Mouse (Mus musculus): ENCODE results near the gene Entpd1. TPM values are rescaled to one million over a fixed set of nuclear protein-coding genes. Genes with fewer than 3 reads are reported as not detected.

Gene Entpd1
- polyA plus RNA-seq, 1 experiment from 2014 or later: 9.2 TPM

GRCm38 (mm10) chr19:40788715-40789084 is 176.5 kb downstream of the Entpd1 start:
- WGBS: 83% methylated on average over 2 of the region's 2 CpGs
- H3K4me1 ChIP-seq (ENCODE audit: control insufficient read depth, insufficient read depth, low read length): no peaks in the 10 kb centered on the region

More at GRCm38 (mm10) chr19:40788715-40789084, 176.5 kb downstream of the Entpd1 start:
- DNase-seq (no peak), ATAC-seq (ENCODE audit: low FRiP score, low TSS enrichment) (no peak)
- Histone ChIP-seq H3K9ac (replicated peaks; ENCODE audit: low read length) (no peak overlapping the region), H3K27me3 (ENCODE audit: control insufficient read depth, insufficient read depth, low read length) (no peaks in the 10 kb centered on the region), H3K36me3 (ENCODE audit: control insufficient read depth, insufficient read depth, low read length) (no peaks in the 10 kb centered on the region), H3K4me2 (ENCODE audit: low read length) (no peak overlapping the region), H3K9me3 (ENCODE audit: control insufficient read depth, low read length) (no peaks in the 10 kb centered on the region), H3K27ac (replicated peaks; ENCODE audit: low read depth, low read length) (no peak overlapping the region), H3K4me3 (replicated peaks; ENCODE audit: low read depth, low read length) (no peak overlapping the region)

Other genes with a start within 250 kb of the Entpd1 start
- gene Sorbs1, start 98.6 kb upstream of the Entpd1 start, polyA plus RNA-seq (2014; fragmentation: Nextera tagmentation; extraction: Ambion mirVana): 60.6 and 87.9 TPM in 2 replicates
- gene Aldh18a1, start 23.9 kb upstream of the Entpd1 start, polyA plus RNA-seq (2014; fragmentation: Nextera tagmentation; extraction: Ambion mirVana): 45.2 and 57.8 TPM in 2 replicates
- 12.5 and 13.7 TPM in 2 replicates for gene Tctn3, start 133 bp upstream of the Entpd1 start, polyA plus RNA-seq (2014; fragmentation: Nextera tagmentation; extraction: Ambion mirVana)
- gene Cc2d2b, start 136.4 kb downstream of the Entpd1 start, polyA plus RNA-seq (2014; fragmentation: Nextera tagmentation; extraction: Ambion mirVana): 0.26 and 0.32 TPM in 2 replicates
- 12.9 and 18.8 TPM in 2 replicates for gene Ccnj, start 218.9 kb downstream of the Entpd1 start, polyA plus RNA-seq (2014; fragmentation: Nextera tagmentation; extraction: Ambion mirVana)

All from midbrain, embryonic 14.5 days (tissue).